Mouse (Mus musculus): ENCODE results near the gene Ildr2. TPM values are rescaled to one million over a fixed set of nuclear protein-coding genes. Genes with fewer than 3 reads are reported as not detected.

The Ildr2 gene
- total RNA-seq, 2 experiments from 2014 or later = not detected

GRCm38 (mm10) chr1:166282597-166283210 lies 28.8 kb downstream of the Ildr2 start:
- ATAC-seq (replicated peaks; ENCODE audit: poor library complexity) = no peak

GRCm38 (mm10) chr1:166283451-166283850 lies 29.5 kb downstream of the Ildr2 start:
- no peak for ATAC-seq (replicated peaks; ENCODE audit: poor library complexity)

- peak; percentile 76 for ATAC-seq (replicated peaks; ENCODE audit: poor library complexity)
Measured at GRCm38 (mm10) chr1:166284390-166284789, 30.5 kb downstream of the Ildr2 start.

- ATAC-seq (replicated peaks; ENCODE audit: poor library complexity) = no peak
Measured at GRCm38 (mm10) chr1:166286231-166286630, 32.3 kb downstream of the Ildr2 start.

- no peak for ATAC-seq (replicated peaks; ENCODE audit: poor library complexity)
Measured at GRCm38 (mm10) chr1:166290562-166290961, 36.6 kb downstream of the Ildr2 start.

GRCm38 (mm10) chr1:166293086-166293485 lies 39.1 kb downstream of the Ildr2 start:
- ATAC-seq (replicated peaks; ENCODE audit: poor library complexity) = no peak

- ATAC-seq (replicated peaks; ENCODE audit: poor library complexity) = no peak
Measured at GRCm38 (mm10) chr1:166295548-166295947, 41.6 kb downstream of the Ildr2 start.

- ATAC-seq (replicated peaks; ENCODE audit: poor library complexity) = no peak
Measured at GRCm38 (mm10) chr1:166296371-166296770, 42.4 kb downstream of the Ildr2 start.

GRCm38 (mm10) chr1:166296971-166297370 lies 43.0 kb downstream of the Ildr2 start:
- no peak for ATAC-seq (replicated peaks; ENCODE audit: poor library complexity)

GRCm38 (mm10) chr1:166297499-166298111 lies 43.7 kb downstream of the Ildr2 start:
- ATAC-seq (replicated peaks; ENCODE audit: poor library complexity) = no peak

GRCm38 (mm10) chr1:166298884-166299283 lies 44.9 kb downstream of the Ildr2 start:
- no peak for ATAC-seq (replicated peaks; ENCODE audit: poor library complexity)

- ATAC-seq (replicated peaks; ENCODE audit: poor library complexity) = peak; percentile 61
Measured at GRCm38 (mm10) chr1:166299821-166300220, 45.9 kb downstream of the Ildr2 start.

- ATAC-seq (replicated peaks; ENCODE audit: poor library complexity) = no peak
Measured at GRCm38 (mm10) chr1:166300526-166300925, 46.6 kb downstream of the Ildr2 start.

GRCm38 (mm10) chr1:166304352-166305240 lies 50.7 kb downstream of the Ildr2 start:
- ATAC-seq (replicated peaks; ENCODE audit: poor library complexity) = no peak

GRCm38 (mm10) chr1:166308471-166308850 lies 54.5 kb downstream of the Ildr2 start:
- no peak for ATAC-seq (replicated peaks; ENCODE audit: poor library complexity)

GRCm38 (mm10) chr1:166308851-166309715 lies 55.1 kb downstream of the Ildr2 start:
- peak; percentile 38 for ATAC-seq (replicated peaks; ENCODE audit: poor library complexity)

GRCm38 (mm10) chr1:166311151-166311550 lies 57.2 kb downstream of the Ildr2 start:
- no peak for ATAC-seq (replicated peaks; ENCODE audit: poor library complexity)

- no peak for ATAC-seq (replicated peaks; ENCODE audit: poor library complexity)
Measured at GRCm38 (mm10) chr1:166313637-166314036, 59.7 kb downstream of the Ildr2 start.

GRCm38 (mm10) chr1:166315706-166316105 lies 61.8 kb downstream of the Ildr2 start:
- no peak for ATAC-seq (replicated peaks; ENCODE audit: poor library complexity)

GRCm38 (mm10) chr1:166319132-166319698 lies 65.3 kb downstream of the Ildr2 start:
- ATAC-seq (replicated peaks; ENCODE audit: poor library complexity) = peak; percentile 85
